Mouse (Mus musculus): ENCODE results near the gene Krtap1-3.

Gene Krtap1-3

DNA sequence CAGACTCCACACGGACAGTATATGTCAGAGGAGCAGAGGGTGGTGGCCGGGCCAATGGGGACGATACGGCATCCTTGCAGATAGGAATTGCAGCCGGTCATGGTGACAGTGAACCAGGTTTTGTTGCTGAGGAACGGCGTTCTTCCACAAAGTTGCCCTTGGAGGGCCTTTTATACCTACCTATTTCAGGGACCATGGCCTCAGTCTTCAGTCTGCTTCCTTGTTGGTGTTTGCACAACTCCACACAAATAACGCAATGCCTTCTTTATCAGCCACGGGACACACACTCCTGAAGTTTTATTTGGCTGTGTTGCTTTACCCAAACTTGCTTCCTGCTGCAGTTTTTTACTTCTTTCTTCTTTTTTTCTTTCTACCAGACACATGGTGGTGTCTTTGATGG, 31.8 kb downstream of the Krtap1-3 start, which contains the start of gene Gm11939:
Gene Gm11939 (minus strand): TSS at position 101 of the 400 bp plus-strand sequence.
- no peak for DNase-seq (ENCODE audit: inconsistent age in 2 of 2, low spot score in 1 of 2)

DNA sequence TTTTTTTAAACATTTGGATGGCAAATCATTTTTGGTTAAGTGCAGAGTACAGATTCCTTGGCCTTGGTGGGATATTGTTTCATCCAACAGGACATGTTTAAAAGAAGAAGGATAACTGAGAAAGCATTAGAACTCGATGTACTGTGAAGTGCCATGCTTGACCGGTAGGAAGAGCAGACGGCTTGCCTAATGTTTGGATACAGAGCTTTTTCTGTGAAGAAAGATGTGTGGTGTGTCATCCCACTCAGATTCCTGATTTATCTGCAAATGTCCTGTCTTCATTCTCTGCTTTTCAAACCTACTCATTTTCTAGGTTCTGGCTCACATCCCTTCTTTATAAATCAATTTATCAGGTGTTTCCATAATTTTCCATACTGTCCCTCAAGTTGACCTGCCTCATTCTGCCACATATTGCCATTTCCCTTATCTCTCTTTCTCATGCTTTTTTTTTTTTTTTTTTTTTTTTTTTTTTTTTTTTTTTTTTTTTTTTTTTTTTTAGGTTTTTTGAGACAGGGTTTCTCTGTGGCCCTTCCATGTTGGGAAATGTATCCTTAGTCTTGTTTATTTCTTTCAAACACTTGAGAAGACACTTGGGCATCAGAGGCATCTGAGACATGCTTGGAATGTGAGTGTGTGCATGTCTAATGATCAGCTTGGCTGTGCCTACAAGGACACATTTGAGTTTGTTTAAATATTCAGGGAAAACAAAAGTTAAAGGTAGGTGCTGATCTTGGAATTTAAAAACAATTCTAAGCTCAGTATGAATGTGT, 33.0 kb downstream of the Krtap1-3 start:
- no peak for DNase-seq (ENCODE audit: inconsistent age in 2 of 2, low spot score in 1 of 2)

DNA sequence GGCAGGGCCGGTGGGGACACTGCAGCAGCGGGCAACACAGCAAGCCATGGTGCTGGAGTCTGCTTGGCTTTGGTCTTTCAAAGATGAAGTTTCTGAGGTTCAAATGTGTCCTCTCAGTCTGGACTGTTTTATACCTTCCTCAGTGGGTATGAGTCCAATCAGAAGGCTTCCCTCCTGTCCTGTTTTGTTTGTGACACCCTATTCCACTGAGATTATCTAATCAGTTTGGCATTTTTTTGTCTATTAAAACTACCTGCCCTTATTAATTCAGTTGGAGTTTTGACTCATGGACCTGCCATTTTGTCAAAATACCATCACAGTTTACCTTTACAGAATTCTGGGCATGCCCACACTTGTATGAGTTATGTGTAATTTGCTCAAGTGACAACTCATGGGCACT, 34.4 kb downstream of the Krtap1-3 start, which contains the start of gene Krtap3-2:
Gene Krtap3-2 (minus strand): TSS at position 101 of the 400 bp plus-strand sequence.
- DNase-seq (ENCODE audit: inconsistent age in 2 of 2, low spot score in 1 of 2): no peak

- DNase-seq (ENCODE audit: inconsistent age in 2 of 2, low spot score in 1 of 2): no peak
Measured at GRCm38 (mm10) chr11:99556195-99556594, 34.9 kb downstream of the Krtap1-3 start.

DNA sequence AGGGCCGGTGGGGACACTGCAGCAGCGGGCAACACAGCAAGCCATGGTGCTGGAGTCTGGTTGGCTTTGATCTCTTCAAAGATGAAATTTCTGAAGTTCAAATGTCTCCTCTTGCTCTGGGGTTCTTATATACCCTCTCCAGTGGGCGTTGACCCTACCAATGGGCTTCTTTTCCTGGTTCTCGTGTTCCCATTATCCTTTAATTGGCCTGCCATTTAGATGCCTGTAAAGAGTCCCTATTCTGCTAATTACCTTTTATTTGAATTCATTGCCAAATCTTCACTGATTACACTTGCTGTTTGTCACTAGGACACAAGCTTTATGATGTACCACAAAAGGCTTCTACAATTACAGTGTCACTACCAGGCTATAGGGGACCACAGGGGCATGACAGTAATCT, 40.4 kb downstream of the Krtap1-3 start, which contains the start of gene Krtap3-3:
Gene Krtap3-3 (minus strand): TSS at position 101 of the 400 bp plus-strand sequence.
- no peak for DNase-seq (ENCODE audit: inconsistent age in 2 of 2, low spot score in 1 of 2)

DNA sequence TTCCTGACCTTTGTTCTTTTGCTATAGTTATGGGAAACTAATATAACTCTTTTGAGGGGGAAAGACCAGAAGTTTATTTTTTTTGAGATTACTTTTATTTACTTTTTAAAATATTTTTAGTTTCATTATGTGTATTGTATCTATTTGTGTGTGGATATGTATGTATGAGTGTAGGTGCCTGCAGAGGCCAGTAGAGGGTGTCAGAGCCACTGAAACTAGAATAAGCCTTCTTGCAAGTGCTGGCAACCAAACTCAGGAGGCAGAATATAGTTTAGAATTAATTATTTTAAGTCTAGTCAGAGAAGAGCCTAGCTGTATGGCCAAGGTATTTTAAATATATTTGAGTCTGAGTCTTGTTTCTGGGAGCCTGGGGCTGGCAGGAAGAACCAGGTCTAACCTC, 43.2 kb downstream of the Krtap1-3 start:
- DNase-seq (ENCODE audit: inconsistent age in 2 of 2, low spot score in 1 of 2): no peak

Measured in adrenal gland, adult (tissue).